Mouse (Mus musculus) retina, postnatal 1 day (tissue): ENCODE data around the gene Etv3.
"Not testable (repeated sequence)": the region's sequence is repeated elsewhere in the genome, so short reads cannot be mapped to it uniquely, and the experiment has no call there.

Experiments
- DNase-seq: peaks from one replicate; pipeline ENCODE4 v3.0.0-alpha.2; 2012

Etv3 gene

DNA sequence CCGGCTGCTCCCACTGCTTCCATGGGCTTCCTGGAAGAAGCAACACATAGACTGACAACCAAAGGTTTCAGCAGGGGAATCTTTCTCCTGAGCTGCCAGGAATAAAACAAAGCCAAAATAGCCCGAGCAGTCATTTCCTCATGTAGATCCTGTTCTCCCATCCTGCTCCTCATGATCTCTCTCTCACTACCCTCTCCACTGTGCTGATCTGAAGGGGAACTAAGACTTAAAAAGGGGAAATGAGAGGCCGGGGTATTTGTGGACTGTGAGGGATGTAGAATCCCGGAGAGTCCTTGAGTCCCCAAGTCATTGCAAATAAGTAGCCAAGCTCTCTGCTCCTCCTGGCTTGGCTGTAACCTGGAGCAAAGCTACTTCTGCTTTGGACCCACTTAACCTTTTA is 4.1 kb upstream of the Etv3 start:
- DNase-seq = no peak

DNA sequence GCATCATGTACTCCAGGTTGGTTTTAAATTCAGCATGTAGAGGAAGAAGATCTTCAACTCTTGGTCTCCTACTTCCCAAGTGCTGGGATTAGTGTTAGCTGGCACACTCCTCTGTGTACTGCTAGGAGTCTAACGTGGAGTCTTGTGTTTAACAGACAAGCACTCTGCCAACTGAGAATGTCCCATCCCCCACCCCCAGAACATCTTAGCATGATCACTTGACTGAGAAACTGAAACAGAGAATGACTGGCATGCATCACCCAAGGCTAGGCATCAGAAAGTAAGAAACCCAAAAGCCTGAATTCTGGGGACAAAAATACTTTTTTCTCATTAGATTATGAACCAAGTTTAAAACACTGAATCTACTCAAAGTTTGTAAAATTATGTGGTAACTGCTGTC is 3.4 kb upstream of the Etv3 start:
- no peak for DNase-seq

DNA sequence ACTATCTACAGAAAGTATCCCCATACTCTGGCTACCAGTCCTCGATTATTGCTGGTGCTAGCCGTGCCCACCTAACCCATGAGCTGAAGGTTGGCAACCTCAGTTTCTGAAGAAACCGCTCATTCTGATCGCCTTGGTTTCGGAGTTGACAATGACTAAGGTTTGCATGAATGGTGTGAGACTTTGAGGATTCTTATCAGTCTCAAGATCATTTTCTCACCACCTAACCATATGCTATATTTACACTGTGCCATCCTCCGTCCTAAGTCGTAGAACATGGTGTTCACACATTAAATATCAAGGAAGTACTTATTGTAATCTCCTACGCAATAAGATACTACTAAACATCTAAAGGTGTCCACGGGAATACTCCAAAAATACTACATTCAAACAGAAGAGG is 1.5 kb upstream of the Etv3 start:
- DNase-seq = no peak

DNA sequence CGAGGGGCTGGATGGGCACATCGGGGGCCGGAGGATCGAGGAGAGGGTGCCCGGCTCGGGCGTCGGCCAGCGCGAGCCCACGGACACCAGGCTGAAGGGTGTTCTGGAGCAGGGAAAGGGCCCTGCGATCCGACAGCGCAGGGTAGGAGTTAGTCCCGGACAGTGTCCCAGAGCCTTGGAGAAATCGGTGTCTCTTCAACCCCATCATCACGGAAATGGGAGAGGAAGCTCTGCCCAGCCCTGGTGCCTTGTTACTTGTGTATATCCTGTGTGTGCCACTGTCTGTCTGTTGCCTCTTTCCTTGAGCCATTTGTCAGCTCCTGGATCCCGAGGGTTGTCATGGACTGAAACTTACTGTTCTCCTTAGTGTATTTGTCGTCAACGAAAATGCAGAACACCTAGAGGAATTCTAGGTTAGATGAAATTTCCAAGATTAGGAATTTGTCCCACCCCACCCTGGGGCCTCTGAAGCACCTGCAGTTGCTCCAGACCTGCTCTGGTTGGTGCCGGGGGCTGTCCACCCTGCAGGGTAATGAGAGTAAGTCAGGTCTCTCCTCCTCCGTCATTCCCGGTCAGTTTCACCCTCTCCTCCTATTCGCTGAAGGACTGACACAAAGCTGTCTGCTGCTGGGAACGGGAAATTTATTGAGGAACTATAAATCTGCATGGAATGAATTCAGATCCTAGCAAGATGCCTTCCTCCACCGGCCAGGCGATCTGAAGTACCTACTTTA is 797 bp downstream of the Etv3 start:
- DNase-seq = peak; percentile 22

DNA sequence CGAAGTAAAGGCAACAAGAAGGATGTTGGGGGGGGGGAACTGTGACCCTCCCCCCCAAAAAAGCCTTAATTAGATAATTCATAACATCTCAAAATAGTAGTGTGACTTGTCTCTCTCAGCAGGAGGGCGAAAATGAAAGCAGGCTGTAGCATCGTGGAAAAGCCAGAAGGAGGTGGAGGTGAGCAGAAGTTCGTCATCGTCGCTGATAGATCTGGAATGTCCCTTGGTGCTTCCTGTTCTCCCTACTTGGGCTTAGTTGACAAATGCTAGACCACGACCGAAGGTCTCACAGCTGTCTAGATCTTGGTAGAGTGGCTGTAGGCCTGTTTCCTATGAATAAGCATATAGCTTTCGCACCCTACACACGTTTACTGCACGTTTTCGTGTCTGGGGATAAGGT is 1.9 kb downstream of the Etv3 start:
- no peak for DNase-seq

DNA sequence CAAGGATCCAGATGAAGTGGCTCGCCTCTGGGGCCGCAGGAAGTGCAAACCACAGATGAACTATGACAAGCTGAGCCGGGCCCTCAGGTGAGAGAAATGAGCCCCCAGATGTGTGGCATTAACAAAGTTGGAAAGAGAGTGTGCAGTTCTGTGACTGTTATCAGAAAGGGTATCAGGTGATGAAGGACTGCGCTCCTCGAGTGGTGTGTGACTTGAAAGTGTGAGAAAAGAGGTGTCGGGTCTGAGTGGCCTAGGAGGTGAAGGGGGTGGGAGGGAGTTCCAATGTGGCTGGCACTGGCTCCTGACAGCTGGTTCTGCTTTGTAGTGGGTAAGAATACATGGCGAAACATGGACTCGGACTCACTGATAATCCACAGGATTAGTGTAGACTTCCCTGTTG is 2.8 kb downstream of the Etv3 start:
- DNase-seq = no peak

DNA sequence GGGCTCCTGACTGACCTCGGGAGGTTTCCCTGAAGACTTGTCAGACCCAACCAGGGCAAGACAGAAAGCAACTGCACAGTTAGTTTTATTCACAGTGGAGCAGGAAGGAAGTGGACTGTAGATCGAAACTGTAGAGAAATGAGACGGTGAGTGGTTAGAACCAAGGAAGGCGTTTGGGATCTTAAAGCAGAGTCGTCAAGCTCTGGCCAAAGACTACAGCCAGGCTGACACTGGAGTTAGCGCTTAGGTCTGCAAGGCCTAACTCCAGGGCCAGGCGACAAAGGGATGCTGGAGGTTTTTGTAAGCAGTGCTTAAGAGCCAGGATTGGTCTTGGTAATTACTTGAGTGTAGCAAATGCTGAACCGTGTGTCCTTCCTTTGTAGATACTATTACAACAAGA is 3.6 kb downstream of the Etv3 start:
- DNase-seq = no peak

DNA sequence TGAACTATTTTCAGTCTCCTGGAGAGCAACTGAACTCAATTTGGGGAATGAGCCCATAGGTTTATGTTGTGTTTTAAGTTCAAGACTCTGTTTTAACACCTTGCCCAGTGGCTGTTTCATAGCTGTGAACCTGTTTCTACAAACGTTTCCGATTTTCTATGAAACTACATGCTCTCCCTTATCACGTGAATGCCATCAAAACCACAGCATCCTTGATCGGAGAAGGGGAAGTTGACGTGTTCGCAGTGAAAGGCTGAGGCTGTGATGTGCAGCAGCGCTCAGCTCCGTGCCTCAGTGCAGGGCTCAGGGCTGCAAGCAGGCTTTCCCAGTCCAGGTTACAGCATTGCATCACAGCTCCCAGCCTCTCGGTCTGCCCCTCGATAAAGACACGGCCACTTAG is 4.4 kb downstream of the Etv3 start:
- DNase-seq = no peak

DNA sequence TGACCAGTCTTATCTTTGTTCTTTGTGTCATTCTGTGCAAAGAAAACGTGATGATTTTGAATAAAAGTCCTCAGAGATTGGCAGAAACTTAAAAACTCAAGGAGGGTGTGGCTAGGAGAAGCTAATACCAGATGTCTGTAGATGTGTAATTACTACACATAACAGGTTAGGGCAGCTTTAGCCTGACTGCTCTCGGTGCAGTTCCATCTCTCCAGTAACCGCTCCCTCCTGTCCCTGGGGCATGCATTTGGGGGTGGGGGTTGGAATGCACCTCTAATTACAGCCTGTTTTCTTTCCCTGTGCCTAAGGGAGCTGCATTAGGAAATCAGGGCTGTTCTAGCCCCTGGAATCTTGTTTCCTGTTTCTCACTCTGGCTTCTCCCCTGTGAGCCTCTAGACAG is 5.0 kb downstream of the Etv3 start:
- no peak for DNase-seq

DNA sequence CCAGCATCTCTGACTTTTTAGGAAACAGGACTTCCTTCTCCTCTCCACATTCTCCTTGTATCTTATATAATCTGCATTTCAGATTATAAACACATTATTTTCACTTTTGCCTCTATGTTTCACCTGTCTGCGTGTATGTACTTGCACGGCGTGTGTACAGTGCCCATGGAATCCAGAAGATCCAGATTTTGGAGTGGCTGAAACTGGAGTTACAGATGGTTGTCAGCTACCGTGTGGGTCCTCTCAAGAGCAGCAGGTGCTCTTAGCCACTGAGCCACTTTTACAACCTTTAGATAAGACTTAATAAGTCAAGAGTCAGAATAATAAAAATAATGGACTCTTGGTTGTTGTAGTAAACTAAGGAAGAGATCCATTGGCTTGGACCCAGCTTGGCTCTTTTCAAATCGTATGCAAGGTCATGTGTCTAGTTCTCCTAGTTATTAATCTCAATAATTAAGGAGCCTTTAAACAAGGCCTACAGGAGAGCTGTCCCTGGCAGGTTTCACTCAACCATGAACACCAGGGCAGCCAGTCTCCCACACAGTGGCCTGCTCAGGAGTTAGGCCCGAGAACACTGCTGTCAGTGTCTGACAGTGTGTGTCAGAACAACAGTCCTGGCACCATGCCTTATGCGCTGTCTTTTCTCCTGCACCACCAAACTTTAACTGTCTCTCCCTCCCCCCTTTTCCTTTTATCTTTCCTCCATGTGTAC is 8.6 kb downstream of the Etv3 start:
- DNase-seq = no peak

DNA sequence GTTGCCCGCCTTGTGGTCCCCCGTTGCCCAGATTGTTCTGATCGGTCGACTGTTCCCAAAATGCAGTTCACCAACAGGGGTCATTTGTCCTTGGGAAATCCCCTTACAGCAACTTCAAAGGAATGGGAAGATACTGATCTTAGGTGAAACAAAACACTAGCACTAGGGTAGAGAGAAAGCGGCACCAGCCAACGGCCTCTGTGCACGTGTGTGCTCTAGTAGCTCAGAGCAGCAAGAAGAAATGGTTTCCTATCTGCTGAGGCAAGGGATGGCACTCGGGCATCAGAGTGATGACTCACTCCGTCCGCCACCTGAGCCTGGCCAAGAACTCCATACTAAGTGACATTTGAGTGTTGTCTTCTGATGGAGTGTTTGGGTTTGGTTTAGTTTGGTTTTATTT is 12.8 kb downstream of the Etv3 start:
- DNase-seq = no peak

DNA sequence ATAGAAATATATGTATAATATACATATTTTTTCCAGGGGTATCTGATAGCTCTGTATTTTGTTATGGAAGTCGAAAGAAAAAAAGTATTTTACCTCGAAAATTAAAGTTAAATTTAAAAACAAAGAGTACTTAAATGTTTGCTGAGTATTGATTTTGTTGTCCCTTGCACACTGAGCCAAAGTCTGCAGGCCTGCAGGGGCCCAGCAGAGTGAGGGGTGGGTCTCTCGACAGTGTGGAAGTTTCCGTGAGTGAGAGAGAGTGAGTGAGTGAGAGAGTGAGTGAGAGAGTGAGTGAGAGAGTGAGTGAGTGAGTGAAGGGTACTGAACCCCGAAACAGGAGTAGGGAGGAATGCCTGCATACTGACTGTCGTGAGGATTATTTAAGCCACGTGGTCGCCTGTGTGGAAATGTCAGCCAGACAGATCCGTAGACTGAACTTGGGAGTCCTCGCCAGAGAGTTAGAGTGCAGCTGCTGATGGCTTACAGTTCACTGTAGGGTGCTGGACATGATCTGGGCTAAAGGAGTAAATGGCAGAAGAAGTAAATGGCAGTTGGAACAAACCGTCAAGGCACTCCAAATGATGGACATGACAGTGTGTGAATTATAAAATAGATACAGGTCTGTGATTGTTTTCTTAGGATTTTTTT is 14.9 kb downstream of the Etv3 start:
- DNase-seq = no peak

DNA sequence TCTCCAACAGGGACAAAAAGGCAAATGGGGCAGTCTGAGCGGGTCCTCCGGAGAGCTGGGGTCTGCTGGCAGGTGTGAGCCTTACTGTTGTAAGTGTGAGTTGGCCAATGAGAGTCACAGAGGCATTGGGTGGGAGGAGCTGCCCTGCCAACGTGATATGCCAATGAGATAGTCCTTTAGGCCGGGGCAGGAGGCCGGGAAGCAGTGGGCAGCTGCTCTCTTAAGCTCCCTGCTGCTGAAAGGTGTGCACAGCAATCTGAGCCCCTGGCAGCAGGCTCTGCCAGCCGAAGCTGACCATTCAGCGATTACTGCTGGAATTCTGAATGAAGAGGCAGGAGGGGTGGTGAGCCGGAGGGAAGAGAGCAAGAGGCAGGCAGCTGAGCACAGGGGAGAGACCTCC is 15.5 kb downstream of the Etv3 start:
- peak; percentile 53 for DNase-seq

DNA sequence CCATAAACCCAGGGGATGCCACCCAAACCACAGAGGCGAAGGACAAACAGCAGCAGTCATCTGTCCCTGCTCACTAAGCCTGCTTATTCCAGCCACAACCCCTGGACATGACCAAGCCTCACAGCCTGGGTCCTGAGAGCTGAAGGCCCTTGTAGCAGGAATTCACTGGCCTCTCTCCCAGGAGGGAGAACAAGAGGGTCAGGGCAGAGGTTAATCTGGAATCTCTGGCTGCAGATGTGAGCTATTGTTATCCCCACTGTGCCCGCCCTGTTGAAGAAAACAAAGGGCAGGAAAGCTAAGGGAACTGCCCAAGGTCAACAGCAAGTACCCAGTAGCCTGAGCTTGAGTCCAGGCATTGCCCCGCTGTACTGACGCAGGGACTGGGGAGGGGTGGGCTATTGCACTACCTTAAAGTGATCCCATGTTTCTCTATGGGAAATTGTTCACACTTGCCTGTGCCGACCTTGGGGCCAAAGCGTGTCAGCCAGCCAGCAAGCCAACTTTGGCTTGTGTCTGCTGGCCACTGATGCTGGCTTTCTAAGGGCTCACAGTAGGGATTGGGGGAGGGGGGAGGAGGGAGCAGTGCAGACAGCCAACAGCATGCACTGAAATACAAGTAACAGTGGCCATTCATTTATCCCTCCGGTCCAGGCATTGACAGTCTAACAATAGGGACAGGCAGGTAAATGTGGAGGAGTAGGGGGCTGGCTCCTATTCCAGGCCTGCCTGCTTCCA is 17.4 kb downstream of the Etv3 start:
- peak; percentile 42 for DNase-seq

DNA sequence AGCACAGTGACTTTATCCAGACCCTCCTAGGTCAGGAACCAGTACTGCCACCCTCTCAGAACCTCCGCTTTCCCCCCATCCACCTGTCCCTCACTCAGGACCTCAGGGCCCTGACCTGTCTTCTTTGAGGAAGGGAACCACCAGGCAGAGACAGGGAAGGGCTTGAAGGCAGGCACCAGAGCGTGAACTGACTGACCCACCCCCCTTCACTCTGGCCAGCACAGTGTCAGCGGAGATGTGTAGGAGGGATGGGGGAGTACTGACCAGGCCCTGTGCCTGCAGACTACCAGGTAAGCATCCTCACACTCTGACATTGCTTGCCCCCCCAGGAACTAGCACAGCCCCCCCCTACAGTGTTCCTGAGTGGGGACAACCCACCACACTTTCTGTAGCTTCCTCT is 20.3 kb downstream of the Etv3 start:
- no peak for DNase-seq

DNA sequence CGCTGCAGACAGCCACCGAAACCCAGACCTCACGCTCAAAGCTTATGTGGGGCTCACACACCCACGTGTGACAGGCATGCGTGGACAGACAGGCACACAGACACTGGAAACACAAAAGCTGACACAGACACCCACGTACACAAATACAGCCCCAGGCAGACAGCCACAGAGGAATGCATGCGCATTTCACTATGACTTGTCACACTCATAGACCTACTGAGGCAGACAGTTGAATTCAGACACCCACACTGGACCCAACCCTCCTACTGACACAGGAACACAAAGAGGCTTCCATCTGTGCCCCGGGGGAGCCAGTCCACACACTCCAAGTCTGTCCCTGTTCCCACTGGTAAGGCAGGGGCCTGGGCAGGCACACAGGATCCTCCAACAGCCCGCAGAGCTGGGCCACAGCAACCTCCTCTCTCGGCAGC is 21.1 kb downstream of the Etv3 start:
- DNase-seq = peak; percentile 42

DNA sequence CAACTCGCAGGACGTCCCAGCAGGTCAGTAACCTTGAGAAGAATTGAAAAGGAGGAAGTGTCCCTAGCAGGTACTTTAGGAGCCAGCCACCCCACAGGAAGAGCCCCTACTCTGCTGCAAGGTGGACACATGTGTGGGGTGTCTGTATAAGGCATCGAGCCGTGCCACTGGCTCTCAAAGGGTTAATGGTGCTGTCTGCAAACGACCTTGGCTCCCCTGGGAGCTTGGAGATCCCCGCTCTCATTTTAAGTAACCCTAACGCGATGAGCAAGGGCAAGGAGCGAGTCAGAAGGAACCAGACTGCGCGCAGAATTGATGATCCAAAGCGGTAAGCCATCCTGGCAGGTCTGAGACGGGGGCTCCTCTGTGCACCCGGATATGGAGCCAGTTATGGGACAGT is 24.7 kb downstream of the Etv3 start:
- no peak for DNase-seq

DNA sequence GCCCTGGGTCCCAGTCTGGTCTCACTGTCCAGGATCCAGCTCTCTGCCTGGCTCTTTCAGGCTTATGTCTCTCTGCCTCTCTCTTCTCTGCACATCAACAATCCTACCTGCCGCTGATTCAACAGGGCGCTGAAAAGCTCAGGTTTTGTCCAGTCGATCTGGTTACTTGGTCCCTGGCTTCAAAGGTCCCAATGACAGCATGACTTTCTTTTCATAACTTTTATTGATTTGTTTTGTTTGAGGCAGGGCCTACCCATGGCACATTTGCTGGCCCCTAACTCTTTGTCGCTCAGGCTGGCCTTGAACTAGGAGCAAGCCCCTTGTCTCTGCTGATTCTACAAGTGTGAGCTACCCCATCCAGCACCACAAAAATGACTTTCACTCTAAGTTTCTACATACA is 27.1 kb downstream of the Etv3 start:
- no peak for DNase-seq

DNA sequence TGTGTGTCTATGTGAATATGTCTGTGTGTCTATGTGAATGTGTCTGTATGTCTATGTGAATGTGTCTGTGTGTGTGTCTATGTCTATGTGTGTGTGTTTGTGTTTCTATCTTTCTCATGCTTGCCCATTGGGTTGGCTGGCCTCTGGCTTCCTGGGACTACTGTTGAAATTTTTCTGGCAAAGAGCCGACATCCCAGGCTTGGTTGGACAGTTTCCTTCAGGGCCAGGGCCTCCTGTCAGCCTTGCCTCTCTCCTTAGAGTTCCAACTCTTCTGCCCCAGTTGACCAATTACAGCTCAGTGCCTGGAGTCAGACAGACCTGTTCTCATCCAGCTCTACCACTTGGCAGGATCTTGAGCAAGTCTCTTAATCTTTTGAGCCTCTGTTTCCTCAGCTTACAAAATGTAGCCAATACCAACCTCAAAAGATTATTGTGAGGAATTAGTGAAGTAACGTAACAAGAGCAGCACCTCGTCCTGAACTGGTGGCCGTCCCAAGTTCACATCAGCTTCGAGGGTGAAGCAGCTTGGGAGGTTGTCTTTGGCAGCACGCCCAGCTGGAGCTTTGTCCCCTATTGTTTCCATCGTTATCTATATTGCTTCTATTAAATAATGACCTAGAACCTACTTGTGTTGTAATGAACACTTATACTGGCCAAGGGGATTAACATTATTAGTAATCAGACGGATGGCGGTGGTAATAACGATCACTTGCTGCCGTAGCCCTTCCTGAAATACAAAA is 28.2 kb downstream of the Etv3 start:
- DNase-seq = peak; percentile 81

DNA sequence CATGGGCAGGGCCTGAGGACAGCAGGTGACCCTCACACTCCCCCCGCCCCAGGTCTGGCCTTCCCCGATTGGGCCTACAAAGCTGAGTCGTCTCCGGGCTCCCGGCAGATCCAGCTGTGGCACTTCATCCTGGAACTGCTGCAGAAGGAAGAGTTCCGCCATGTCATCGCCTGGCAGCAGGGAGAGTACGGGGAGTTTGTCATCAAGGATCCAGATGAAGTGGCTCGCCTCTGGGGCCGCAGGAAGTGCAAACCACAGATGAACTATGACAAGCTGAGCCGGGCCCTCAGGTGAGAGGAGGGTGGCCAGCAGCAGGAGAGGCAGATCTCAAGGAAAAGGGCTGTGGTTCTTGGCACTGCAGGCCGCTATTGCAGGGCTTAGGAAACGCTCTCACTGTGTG is 29.7 kb downstream of the Etv3 start:
- not testable (repeated sequence) for DNase-seq

DNA sequence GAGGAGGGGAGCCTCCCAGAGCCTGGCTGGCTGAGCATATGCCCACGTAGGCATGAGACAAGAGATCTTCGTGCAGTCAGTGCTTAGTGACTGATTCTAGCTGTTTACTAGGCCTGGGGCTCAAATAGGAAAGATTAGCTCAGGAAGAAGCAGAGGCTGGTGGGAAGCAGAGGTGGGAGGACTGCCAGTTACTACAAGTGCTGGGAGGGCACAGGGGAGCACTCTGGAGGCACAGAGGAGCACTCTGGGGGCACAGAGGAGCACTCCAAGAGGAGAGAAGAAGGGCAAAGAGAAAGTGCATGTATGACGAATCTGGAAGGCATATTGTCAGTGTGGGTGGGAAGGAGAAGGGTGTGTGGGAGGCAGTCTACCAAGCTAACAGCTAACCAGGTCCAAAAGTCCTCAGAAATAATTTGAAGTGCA is 30.9 kb downstream of the Etv3 start:
- DNase-seq = no peak

DNA sequence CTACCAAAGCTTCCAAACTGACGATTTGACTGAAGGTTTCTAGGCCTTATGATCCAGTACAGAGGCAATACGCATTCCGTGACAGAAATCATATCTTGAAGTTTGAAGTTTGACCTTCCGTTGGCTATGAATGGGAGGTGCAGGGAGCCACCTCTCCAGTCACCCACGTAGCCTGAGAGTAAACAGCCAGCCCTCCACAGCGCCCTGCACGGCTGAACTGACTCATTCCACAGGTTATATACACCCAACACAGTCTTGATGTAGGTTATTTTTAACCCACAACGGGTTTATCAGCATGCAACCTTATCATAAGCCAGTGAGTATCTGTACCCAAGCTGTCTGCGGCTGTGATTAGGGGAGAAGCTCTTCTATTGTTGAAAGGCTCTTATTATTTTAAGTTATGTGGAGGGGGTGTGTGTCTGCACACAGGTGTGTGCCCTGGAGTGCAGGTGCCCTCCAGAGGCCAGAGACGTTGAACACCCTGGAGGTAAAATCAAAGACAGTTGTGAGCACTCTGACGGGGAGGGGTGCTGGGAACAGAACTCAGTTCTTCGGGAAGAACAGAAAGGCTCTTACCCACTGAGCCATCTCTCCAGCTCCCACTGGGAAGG is 31.6 kb downstream of the Etv3 start:
- DNase-seq = no peak
